Mouse (Mus musculus): Measurements from ENCODE around the gene Tdg. TPM values are rescaled to one million over a fixed set of nuclear protein-coding genes. Genes with fewer than 3 reads are reported as not detected.
A peak's percentile ranks its signal among the peaks of the same experiment; 100 is the strongest.

Tdg gene
- polyA plus RNA-seq, 2 experiments from 2014 or later = 23.3 to 24.5 TPM

- no peak for ATAC-seq
Measured at GRCm38 (mm10) chr10:82663289-82663688, 33.7 kb downstream of the Tdg start.

GRCm38 (mm10) chr10:82665951-82666350 lies 36.3 kb downstream of the Tdg start:
- ATAC-seq = no peak

GRCm38 (mm10) chr10:82666436-82667234 lies 37.0 kb downstream of the Tdg start:
- ATAC-seq = peak; percentile 74

- ATAC-seq = no peak
Measured at GRCm38 (mm10) chr10:82670205-82670604, 40.6 kb downstream of the Tdg start.

- ATAC-seq = no peak
Measured at GRCm38 (mm10) chr10:82676949-82677348, 47.3 kb downstream of the Tdg start.

- no peak for ATAC-seq
Measured at GRCm38 (mm10) chr10:82680769-82681168, 51.1 kb downstream of the Tdg start.

- ATAC-seq = no peak
Measured at GRCm38 (mm10) chr10:82681639-82682038, 52.0 kb downstream of the Tdg start.

- no peak for ATAC-seq
Measured at GRCm38 (mm10) chr10:82685440-82685839, 55.8 kb downstream of the Tdg start.

GRCm38 (mm10) chr10:82689681-82690211 lies 60.1 kb downstream of the Tdg start:
- ATAC-seq = no peak

- no peak for ATAC-seq
Measured at GRCm38 (mm10) chr10:82690494-82690893, 60.9 kb downstream of the Tdg start, which contains the start of gene Glt8d2. Glt8d2 (minus strand) TSS chr10:82690650.

- ATAC-seq = no peak
Measured at GRCm38 (mm10) chr10:82695956-82696355, 66.3 kb downstream of the Tdg start, which contains the start of gene Hcfc2. Hcfc2 (plus strand) TSS chr10:82696160.

GRCm38 (mm10) chr10:82696453-82697079 lies 66.9 kb downstream of the Tdg start:
- no peak for ATAC-seq

- ATAC-seq = peak; percentile 59
Measured at GRCm38 (mm10) chr10:82697305-82697898, 67.8 kb downstream of the Tdg start.

- peak; percentile 68 for ATAC-seq
Measured at GRCm38 (mm10) chr10:82698712-82699261, 69.2 kb downstream of the Tdg start.

- peak; percentile 49 for ATAC-seq
Measured at GRCm38 (mm10) chr10:82699296-82699941, 69.8 kb downstream of the Tdg start.

Other genes with a start within 250 kb of the Tdg start
- gene Gm1553, start 137.2 kb upstream of the Tdg start, polyA plus RNA-seq (2017; shearing (Covaris generic)) = not detected
- 10 to 100 TPM; 26.8 to 32.9 TPM for gene 1190007I07Rik, start 6.6 kb upstream of the Tdg start, polyA plus RNA-seq (2017; shearing (Covaris generic))
- gene Glt8d2, start 60.8 kb downstream of the Tdg start, polyA plus RNA-seq (2017; shearing (Covaris generic)) = 1 to 10 TPM; 1.7 to 2.2 TPM
- gene Hcfc2, start 66.3 kb downstream of the Tdg start, polyA plus RNA-seq (2017; shearing (Covaris generic)) = 10 to 100 TPM; 23.2 to 23.6 TPM
- 10 to 100 TPM; 78.3 to 81.3 TPM for gene Nfyb, start 134.3 kb downstream of the Tdg start, polyA plus RNA-seq (2017; shearing (Covaris generic))
- 10 to 100 TPM; 27.5 to 28.0 TPM for gene Txnrd1, start 204.1 kb downstream of the Tdg start, polyA plus RNA-seq (2017; shearing (Covaris generic))
- gene Eid3, start 236.8 kb downstream of the Tdg start, polyA plus RNA-seq (2017; shearing (Covaris generic)) = 1 to 10 TPM in 1 of 2 experiments, under 1 TPM in 1; 0.76 to 1.2 TPM

All from activated CD4-positive, CD25-positive, alpha-beta regulatory T cell, adult 4 months (primary cell).